Mouse (Mus musculus) neural tube, embryonic 15.5 days (tissue): ENCODE data around the gene Zswim1. TPM values are rescaled to one million over a fixed set of nuclear protein-coding genes. Genes with fewer than 3 reads are reported as not detected.
"Not testable (repeated sequence)": the region's sequence is repeated elsewhere in the genome, so short reads cannot be mapped to it uniquely, and the experiment has no call there.

ENCODE experiments used
- ATAC-seq: fragments of 200-750 bp; cut with Nextera tagmentation; 2 replicates; pipeline ENCODE4 v1.8.0; 2017; ENCODE audit warnings: mild to moderate bottlenecking, moderate TSS enrichment, moderate library complexity; ENCODE audit not compliant: low FRiP score
- H3K27ac ChIP-seq: fragments of 300-500 bp; sonication (generic); replicated peaks from 2 replicates; pipeline ENCODE4 v1.5.1; 2015; ENCODE audit warnings: mild to moderate bottlenecking, inconsistent platforms
- H3K27me3 ChIP-seq: fragments of 300-500 bp; sonication (generic); replicated peaks from 2 replicates; pipeline ENCODE4 v1.6.1; 2015; ENCODE audit warnings: inconsistent platforms
- H3K36me3 ChIP-seq: fragments of 300-500 bp; sonication (generic); 2 replicates; pipeline ENCODE4 v1.6.1; 2015; ENCODE audit warnings: inconsistent platforms
- H3K4me1 ChIP-seq: fragments of 300-500 bp; sonication (generic); 2 replicates; pipeline ENCODE4 v1.6.1; 2015; ENCODE audit warnings: inconsistent platforms
- H3K4me2 ChIP-seq: fragments of 300-500 bp; sonication (generic); 2 replicates; pipeline ENCODE4 v1.6.1; 2015; ENCODE audit warnings: inconsistent platforms, mild to moderate bottlenecking, moderate library complexity
- H3K4me3 ChIP-seq: fragments of 300-500 bp; sonication (generic); replicated peaks from 2 replicates; pipeline ENCODE4 v1.5.1; 2015; ENCODE audit warnings: mild to moderate bottlenecking, inconsistent platforms
- H3K9ac ChIP-seq: fragments of 300-500 bp; sonication (generic); replicated peaks from 2 replicates; pipeline ENCODE4 v1.6.1; 2015; ENCODE audit warnings: mild to moderate bottlenecking, inconsistent platforms
- H3K9me3 ChIP-seq: fragments of 300-500 bp; sonication (generic); replicated peaks from 2 replicates; pipeline ENCODE4 v1.6.1; 2016; ENCODE audit warnings: inconsistent platforms
- WGBS: fragments of 180-500 bp; shearing (Covaris S2); methylation state at CpG from one replicate; pipeline ENCODE4 v1.1.7; 2015; ENCODE audit warnings: mixed read lengths; 5-methylcytosine and 5-hydroxymethylcytosine counted together
- polyA plus RNA-seq: library from polyadenylated mRNA; unstranded; fragments of >200 nt; fragmentation: Nextera tagmentation; extraction: Ambion mirVana; gene quantifications from 2 replicates; pipeline ENCODE4 v1.2.1, GENCODE M21; 2015

Gene Zswim1
- polyA plus RNA-seq, 1 experiment from 2014 or later = 25.4 TPM

DNA sequence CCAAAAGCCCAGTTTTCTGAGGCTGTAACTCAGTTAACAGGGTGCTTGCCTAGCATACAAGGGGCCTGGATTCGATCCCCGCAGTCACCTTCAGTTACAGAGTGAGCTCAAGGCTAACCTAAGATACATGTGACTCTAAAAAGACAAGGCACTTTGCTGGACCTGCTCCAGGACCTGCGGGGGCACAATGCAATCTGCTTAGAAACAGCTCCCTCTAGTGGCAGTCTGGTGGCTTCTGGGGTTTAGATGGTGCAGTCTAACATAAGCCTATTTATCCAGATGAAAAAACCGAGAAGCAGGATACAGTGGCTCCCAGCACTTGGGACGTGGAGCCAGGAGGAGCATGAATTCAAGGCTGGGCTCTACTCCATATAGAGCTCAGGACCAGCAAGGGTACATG, 28.2 kb upstream of the Zswim1 start:
- Histone ChIP-seq H3K36me3 (peaks cover 58% of the 10 kb centered on the region), H3K27ac (no peak overlapping the region), H3K27me3 (no peaks in the 10 kb centered on the region), H3K4me1 (no peaks in the 10 kb centered on the region), H3K4me3 (no peak overlapping the region), H3K4me2 (no peak overlapping the region), H3K9me3 (no peaks in the 10 kb centered on the region), H3K9ac (no peak overlapping the region)
- ATAC-seq = no peak
- 32% methylated on average over 5 of the region's 5 CpGs for WGBS

- 80% methylated on average over 4 of the region's 4 CpGs for WGBS
- Histone ChIP-seq H3K27me3 (no peaks in the 10 kb centered on the region), H3K9ac (no peak overlapping the region), H3K4me1 (no peaks in the 10 kb centered on the region), H3K27ac (no peak overlapping the region), H3K4me3 (no peak overlapping the region), H3K4me2 (no peak overlapping the region), H3K36me3 (peaks cover 61% of the 10 kb centered on the region), H3K9me3 (no peaks in the 10 kb centered on the region)
- no peak for ATAC-seq
Measured at GRCm38 (mm10) chr2:164795868-164796267, 26.6 kb upstream of the Zswim1 start.

- 84% methylated on average over 6 of the region's 6 CpGs for WGBS
- H3K9ac ChIP-seq, H3K27ac ChIP-seq, H3K27me3 ChIP-seq, ATAC-seq, H3K4me3 ChIP-seq, H3K9me3 ChIP-seq, H3K4me2 ChIP-seq: not testable (repeated sequence)
- Histone ChIP-seq H3K36me3 (peaks cover 44% of the 10 kb centered on the region), H3K4me1 (peaks cover 16% of the 10 kb centered on the region)
Measured at GRCm38 (mm10) chr2:164798554-164798953, 23.9 kb upstream of the Zswim1 start.

DNA sequence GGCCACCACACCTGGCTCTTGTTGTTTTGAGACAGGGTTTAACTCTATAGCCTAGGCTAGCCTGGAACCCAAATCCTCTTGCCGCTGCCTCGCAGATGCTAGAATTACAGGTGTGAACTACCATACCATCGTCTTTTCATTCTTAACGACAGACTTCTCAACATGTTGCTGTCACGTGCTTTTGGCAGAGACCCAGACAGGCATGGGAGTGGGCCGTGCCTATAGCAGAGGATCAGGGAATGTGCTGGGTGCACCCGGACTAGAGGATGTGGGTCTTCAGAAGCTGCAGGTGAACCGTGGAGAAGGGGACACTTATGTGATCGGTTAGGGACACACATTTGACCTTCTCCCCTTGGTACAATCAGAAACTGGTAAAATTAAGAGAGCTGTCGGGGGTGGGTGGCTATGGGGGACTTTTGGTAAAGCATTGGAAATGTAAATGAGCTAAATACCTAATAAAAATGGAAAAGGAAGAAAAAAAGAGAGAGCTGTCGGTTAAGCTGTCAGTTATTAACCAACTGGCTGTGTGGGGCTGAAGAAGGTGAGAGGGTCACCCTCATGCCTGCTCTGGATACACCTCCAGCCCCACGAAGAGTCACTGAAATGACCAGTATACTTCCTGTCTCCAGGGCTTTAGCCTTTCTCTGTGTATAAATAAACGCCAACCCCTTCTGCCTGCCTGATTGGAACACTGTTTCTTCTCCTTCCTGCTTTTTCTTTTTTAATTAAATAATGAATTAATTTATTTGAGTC, 22.1 kb upstream of the Zswim1 start:
- Histone ChIP-seq H3K4me1 (peaks cover 23% of the 10 kb centered on the region), H3K4me2 (no peak overlapping the region), H3K27me3 (no peaks in the 10 kb centered on the region), H3K9me3 (no peaks in the 10 kb centered on the region), H3K9ac (no peak overlapping the region), H3K36me3 (peaks cover 38% of the 10 kb centered on the region), H3K4me3 (no peak overlapping the region), H3K27ac (no peak overlapping the region)
- 95% methylated on average over 13 of the region's 13 CpGs for WGBS
- no peak for ATAC-seq

DNA sequence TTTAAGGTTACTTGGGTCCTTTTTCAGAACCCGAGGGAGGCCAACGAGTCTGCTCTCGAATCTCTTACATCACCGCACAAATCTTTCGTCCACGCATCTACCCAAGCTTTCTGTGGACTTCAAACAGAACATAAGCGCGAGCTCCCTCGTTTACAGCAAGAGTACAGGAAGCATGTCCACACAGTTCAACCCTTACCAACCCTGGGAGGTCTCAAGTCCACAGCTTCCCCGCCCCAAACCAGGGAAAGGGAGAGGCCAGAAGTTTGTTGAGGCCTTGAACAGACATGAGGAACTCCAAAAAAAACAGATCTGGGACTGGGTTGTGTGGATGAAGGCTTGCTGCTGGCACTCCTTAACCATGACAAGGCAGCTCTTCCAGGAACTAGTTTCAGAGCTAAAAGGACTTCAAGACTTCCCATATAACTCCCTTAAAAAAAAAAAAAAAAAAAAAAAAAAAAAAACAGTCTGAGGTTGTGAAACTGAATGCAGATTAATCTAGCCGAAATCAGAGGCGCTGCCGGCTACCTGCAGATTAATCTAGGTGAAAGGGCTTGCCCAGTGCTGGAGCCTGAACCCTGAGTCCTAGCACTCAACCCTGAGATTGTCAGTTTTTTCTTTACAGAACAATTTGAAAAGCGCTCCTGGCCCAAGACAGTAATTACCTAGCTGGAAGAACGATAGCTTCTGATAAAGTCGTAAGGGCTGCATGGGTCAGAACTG, 19.1 kb upstream of the Zswim1 start:
- Histone ChIP-seq H3K4me2 (peak overlapping the region; percentile 67), H3K27me3 (no peaks in the 10 kb centered on the region), H3K9ac (peak overlapping the region; percentile 76; the same call in 1 of the 2 replicates), H3K4me3 (peak overlapping the region; percentile 96), H3K27ac (no peak overlapping the region), H3K36me3 (peaks cover 13% of the 10 kb centered on the region; the same call in 1 of the 2 replicates), H3K4me1 (peaks cover 47% of the 10 kb centered on the region), H3K9me3 (no peaks in the 10 kb centered on the region)
- 95% methylated on average over 16 of the region's 16 CpGs for WGBS
- ATAC-seq = no peak

GRCm38 (mm10) chr2:164803921-164804313, 18.6 kb upstream of the Zswim1 start:
- H3K4me1 ChIP-seq = peaks cover 47% of the 10 kb centered on the region
- H3K36me3 ChIP-seq = peaks cover 16% of the 10 kb centered on the region
- H3K4me2 ChIP-seq = peak overlapping the region; percentile 67
- WGBS = 63% methylated on average over 1 of the region's 1 CpGs
- peak overlapping the region; percentile 89; the same call in 1 of the 2 replicates for H3K27ac ChIP-seq
- ATAC-seq = no peak
- H3K9ac ChIP-seq = peak overlapping the region; percentile 76
- H3K4me3 ChIP-seq = peak overlapping the region; percentile 96
- no peaks in the 10 kb centered on the region for H3K9me3 ChIP-seq
- H3K27me3 ChIP-seq = no peaks in the 10 kb centered on the region

- Histone ChIP-seq H3K27ac (peak within 1 kb of the TSS; percentile 91), H3K4me3 (peak within 1 kb of the TSS; percentile 96), H3K9me3 (no peaks in the 10 kb centered on the region), H3K4me2 (peak within 1 kb of the TSS; percentile 82), H3K36me3 (peaks cover 17% of the 10 kb centered on the region), H3K4me1 (peaks cover 47% of the 10 kb centered on the region), H3K9ac (peak within 1 kb of the TSS; percentile 86), H3K27me3 (no peaks in the 10 kb centered on the region)
- WGBS = under 1% methylated on average over 47 of the region's 47 CpGs
- ATAC-seq = peak; percentile 97
Measured at GRCm38 (mm10) chr2:164804533-164805331, 17.8 kb upstream of the Zswim1 start, which contains the start of the genes Acot8 and Zswim3. TSS of gene Acot8 (minus strand) at chr2:164804882. TSS of gene Zswim3 (plus strand) at chr2:164805098.

GRCm38 (mm10) chr2:164805332-164805718, 17.2 kb upstream of the Zswim1 start:
- H3K4me2 ChIP-seq = peak overlapping the region; percentile 82
- no peaks in the 10 kb centered on the region for H3K9me3 ChIP-seq
- peaks cover 16% of the 10 kb centered on the region for H3K36me3 ChIP-seq
- peaks cover 47% of the 10 kb centered on the region for H3K4me1 ChIP-seq
- ATAC-seq = peak; percentile 43
- H3K27ac ChIP-seq = peak overlapping the region; percentile 91
- WGBS = under 1% methylated on average over 21 of the region's 21 CpGs
- peak overlapping the region; percentile 86 for H3K9ac ChIP-seq
- H3K27me3 ChIP-seq = no peaks in the 10 kb centered on the region
- H3K4me3 ChIP-seq = peak overlapping the region; percentile 96

DNA sequence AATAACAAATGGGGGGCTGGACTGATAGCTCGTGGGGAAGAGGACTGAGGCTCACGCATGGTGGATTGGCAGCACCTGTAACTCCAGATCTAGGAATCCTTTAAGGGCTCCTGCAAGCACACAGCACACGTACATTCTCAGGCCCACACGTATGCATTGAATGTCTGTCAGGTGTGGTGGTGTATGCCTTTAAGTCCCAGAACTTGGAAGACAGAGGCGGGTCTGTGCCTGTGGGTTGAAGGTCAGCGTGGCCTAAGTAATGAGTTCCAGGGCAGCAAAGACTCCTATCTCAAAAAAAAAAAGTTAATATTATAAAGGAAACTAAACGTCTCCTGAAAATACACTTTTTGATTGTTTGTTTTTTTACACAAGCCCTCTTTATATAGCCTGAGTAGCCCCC, 15.9 kb upstream of the Zswim1 start:
- Histone ChIP-seq H3K4me3 (no peak overlapping the region), H3K36me3 (peaks cover 9% of the 10 kb centered on the region), H3K27me3 (no peaks in the 10 kb centered on the region), H3K9me3 (no peaks in the 10 kb centered on the region), H3K27ac (no peak overlapping the region), H3K9ac (no peak overlapping the region), H3K4me2 (peak overlapping the region; percentile 82), H3K4me1 (peaks cover 47% of the 10 kb centered on the region)
- no peak for ATAC-seq
- 88% methylated on average over 7 of the region's 7 CpGs for WGBS

- Histone ChIP-seq H3K27me3 (no peaks in the 10 kb centered on the region), H3K9ac (no peak overlapping the region), H3K4me3 (no peak overlapping the region), H3K4me2 (no peak overlapping the region), H3K9me3 (no peaks in the 10 kb centered on the region), H3K36me3 (peaks cover 22% of the 10 kb centered on the region), H3K27ac (no peak overlapping the region), H3K4me1 (no peaks in the 10 kb centered on the region)
- no peak for ATAC-seq
- 53% methylated on average over 2 of the region's 2 CpGs for WGBS
Measured at GRCm38 (mm10) chr2:164813557-164813956, 8.9 kb upstream of the Zswim1 start.

GRCm38 (mm10) chr2:164815348-164815747, 7.1 kb upstream of the Zswim1 start:
- no peak overlapping the region for H3K4me2 ChIP-seq
- no peak overlapping the region for H3K4me3 ChIP-seq
- no peak for ATAC-seq
- H3K9ac ChIP-seq = no peak overlapping the region
- no peaks in the 10 kb centered on the region for H3K27me3 ChIP-seq
- no peaks in the 10 kb centered on the region for H3K9me3 ChIP-seq
- peaks cover 16% of the 10 kb centered on the region for H3K36me3 ChIP-seq
- WGBS = 89% methylated on average over 5 of the region's 5 CpGs
- no peaks in the 10 kb centered on the region for H3K4me1 ChIP-seq
- H3K27ac ChIP-seq = no peak overlapping the region
